Mouse (Mus musculus): ENCODE measurements around the gene Stab1. TPM values are rescaled to one million over a fixed set of nuclear protein-coding genes. Genes with fewer than 3 reads are reported as not detected.

Stab1 gene
- polyA plus RNA-seq, 1 experiment: 0.46 TPM

DNA sequence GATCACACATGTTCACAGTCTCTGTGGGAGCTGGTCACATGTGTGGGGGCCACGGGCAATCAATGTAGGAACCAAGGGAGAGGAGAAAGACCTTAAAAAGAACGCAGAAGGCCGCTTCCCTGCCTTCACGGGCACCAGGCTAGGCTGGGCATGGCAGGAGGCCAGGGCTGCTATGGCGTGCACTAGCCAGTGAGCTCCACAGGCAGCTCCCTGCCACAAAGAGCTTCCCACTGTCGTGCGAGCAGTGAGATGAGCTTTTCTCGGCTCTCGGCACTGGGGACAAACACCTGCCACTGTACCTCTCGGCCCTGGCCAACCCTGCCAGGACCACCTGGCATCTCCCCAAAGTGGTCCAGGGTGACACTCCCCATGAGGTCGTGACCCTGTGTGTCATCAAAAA is 2.9 kb upstream of the Stab1 start:
- no peak overlapping the region for H3ac ChIP-seq (ENCODE audit: control insufficient read depth, insufficient read length)
- H3K79me2 ChIP-seq (ENCODE audit: control insufficient read depth, insufficient read depth): no peaks in the 10 kb centered on the region
- no peak overlapping the region for H3K4me3 ChIP-seq
- no peak overlapping the region for H3K4me2 ChIP-seq (ENCODE audit: low read depth)
- TF ChIP-seq POLR2A (IDR thresholded peaks at IDR 0.05; ENCODE audit: insufficient read length, low read depth) (peak; percentile 25), TCF12 (IDR thresholded peaks at IDR 0.05; ENCODE audit: insufficient read depth, poor library complexity, severe bottlenecking) (no peak)
- no peaks in the 10 kb centered on the region for H3K27me3 ChIP-seq (ENCODE audit: control insufficient read depth, insufficient read depth, insufficient read length)
- H3K36me3 ChIP-seq (ENCODE audit: control insufficient read depth, insufficient read depth): peaks cover 48% of the 10 kb centered on the region

DNA sequence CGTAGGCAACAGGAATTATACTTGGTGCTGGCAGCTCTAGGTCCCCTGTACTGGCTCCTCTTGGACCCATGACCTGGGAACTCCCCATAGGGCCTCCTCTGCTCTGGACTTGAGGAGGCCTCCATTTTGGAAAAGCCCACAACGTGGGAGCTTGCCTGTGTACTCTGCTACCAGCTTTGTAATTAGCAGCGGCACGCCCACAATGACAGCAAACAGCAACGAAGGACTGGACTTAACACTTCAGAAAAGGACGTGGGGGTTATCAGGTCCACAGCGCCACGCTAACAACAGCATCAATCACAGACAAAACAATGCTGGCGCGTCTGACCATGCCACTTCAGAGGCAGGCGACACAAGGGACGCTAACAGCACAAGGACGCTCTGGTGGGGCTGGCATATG is 2.5 kb upstream of the Stab1 start:
- no peak overlapping the region for H3K4me2 ChIP-seq (ENCODE audit: low read depth)
- H3K36me3 ChIP-seq (ENCODE audit: control insufficient read depth, insufficient read depth): peaks cover 48% of the 10 kb centered on the region
- H3K4me3 ChIP-seq: no peak overlapping the region
- no peaks in the 10 kb centered on the region for H3K27me3 ChIP-seq (ENCODE audit: control insufficient read depth, insufficient read depth, insufficient read length)
- no peaks in the 10 kb centered on the region for H3K79me2 ChIP-seq (ENCODE audit: control insufficient read depth, insufficient read depth)
- H3ac ChIP-seq (ENCODE audit: control insufficient read depth, insufficient read length): no peak overlapping the region
- no peak for TF ChIP-seq TCF12 (IDR thresholded peaks at IDR 0.05; ENCODE audit: insufficient read depth, poor library complexity, severe bottlenecking)
- TF ChIP-seq POLR2AphosphoS2 (IDR thresholded peaks at IDR 0.05; ENCODE audit: insufficient read length, low read depth): no peak
- TF ChIP-seq MYOG (IDR thresholded peaks at IDR 0.05; ENCODE audit: control insufficient read depth in 1 of 3, insufficient read depth in 1 of 3, insufficient read length in 2 of 3, low read depth in 2 of 3): no peak
- no peak for TF ChIP-seq TCF3 (IDR thresholded peaks at IDR 0.05; ENCODE audit: insufficient read length, low read depth)
- no peak for TF ChIP-seq POLR2A (IDR thresholded peaks at IDR 0.05; ENCODE audit: insufficient read length, low read depth)
- no peak for TF ChIP-seq SRF (IDR thresholded peaks at IDR 0.05; ENCODE audit: control insufficient read depth, insufficient read length, low read depth)
- no peak for TF ChIP-seq REST (IDR thresholded peaks at IDR 0.05; ENCODE audit: insufficient read depth, insufficient read length)
- no peak for TF ChIP-seq MYOD1 (IDR thresholded peaks at IDR 0.05; ENCODE audit: control insufficient read depth in 1 of 3, insufficient read length in 2 of 3, low read depth in 2 of 3)
- no peak for TF ChIP-seq MAX (IDR thresholded peaks at IDR 0.05; ENCODE audit: low read depth)
- no peak for TF ChIP-seq E2F4 (IDR thresholded peaks at IDR 0.05; ENCODE audit: insufficient read depth)
- TF ChIP-seq CEBPB (IDR thresholded peaks at IDR 0.05; ENCODE audit: insufficient read depth, poor library complexity, severe bottlenecking): no peak
- no peak for TF ChIP-seq USF1 (IDR thresholded peaks at IDR 0.05; ENCODE audit: low read depth)

DNA sequence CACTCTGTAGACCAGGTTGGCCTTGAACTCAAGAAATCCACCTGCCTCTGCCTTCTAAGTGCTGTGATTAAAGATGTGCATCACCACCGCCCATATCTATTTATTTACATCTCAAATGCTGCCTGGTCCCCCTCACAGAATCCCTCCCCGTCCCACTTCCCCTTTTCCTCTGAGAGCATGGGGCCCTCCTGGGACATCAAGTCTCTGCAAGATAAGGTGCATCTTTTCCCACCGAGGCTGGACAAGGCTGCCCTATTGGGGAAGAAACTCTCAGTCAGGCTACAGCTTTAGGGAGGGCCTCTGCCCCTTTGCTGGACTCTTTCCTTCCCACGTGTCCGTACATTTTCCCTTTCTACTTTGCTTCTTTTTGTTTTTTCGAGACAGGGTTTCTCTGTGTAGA is 1.1 kb upstream of the Stab1 start:
- Histone ChIP-seq H3K36me3 (ENCODE audit: control insufficient read depth, insufficient read depth) (peaks cover 38% of the 10 kb centered on the region), H3ac (ENCODE audit: control insufficient read depth, insufficient read length) (no peak overlapping the region), H3K4me2 (ENCODE audit: low read depth) (no peak overlapping the region), H3K79me2 (ENCODE audit: control insufficient read depth, insufficient read depth) (no peaks in the 10 kb centered on the region), H3K27me3 (ENCODE audit: control insufficient read depth, insufficient read depth, insufficient read length) (no peaks in the 10 kb centered on the region), H3K4me3 (no peak overlapping the region)
- peak; percentile 55 for TF ChIP-seq POLR2AphosphoS2 (IDR thresholded peaks at IDR 0.05; ENCODE audit: insufficient read length, low read depth)
- TF ChIP-seq MYOG (IDR thresholded peaks at IDR 0.05; ENCODE audit: control insufficient read depth in 1 of 3, insufficient read depth in 1 of 3, insufficient read length in 2 of 3, low read depth in 2 of 3): no peak

DNA sequence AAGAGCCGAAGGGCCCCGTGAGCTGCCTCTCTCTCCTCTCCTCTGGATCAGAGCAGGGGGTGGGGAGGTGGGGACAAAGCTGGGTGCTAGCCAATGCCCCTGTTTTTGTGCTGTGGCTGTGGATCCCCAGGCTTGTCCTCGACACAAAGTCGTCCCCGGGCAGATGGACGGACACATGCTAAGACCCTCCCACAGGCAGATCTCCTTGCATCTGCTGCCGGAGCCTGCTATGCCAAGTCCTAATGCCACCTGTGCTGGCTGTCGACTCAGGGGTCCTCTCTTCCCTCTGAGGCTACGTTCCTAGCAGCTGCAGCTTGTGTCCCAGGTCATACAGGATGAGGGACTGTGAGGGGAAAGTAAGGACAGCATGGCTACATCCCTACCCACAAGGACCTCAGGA is 1.6 kb downstream of the Stab1 start:
- Histone ChIP-seq H3K4me3 (no peak overlapping the region), H3K36me3 (ENCODE audit: control insufficient read depth, insufficient read depth) (peaks cover 14% of the 10 kb centered on the region), H3K4me2 (ENCODE audit: low read depth) (no peak overlapping the region), H3ac (ENCODE audit: control insufficient read depth, insufficient read length) (no peak overlapping the region), H3K27me3 (ENCODE audit: control insufficient read depth, insufficient read depth, insufficient read length) (no peaks in the 10 kb centered on the region), H3K79me2 (ENCODE audit: control insufficient read depth, insufficient read depth) (no peaks in the 10 kb centered on the region)
- TF ChIP-seq REST (IDR thresholded peaks at IDR 0.05; ENCODE audit: insufficient read depth, insufficient read length) (no peak), MYOD1 (IDR thresholded peaks at IDR 0.05; ENCODE audit: control insufficient read depth in 1 of 3, insufficient read length in 2 of 3, low read depth in 2 of 3) (peak in 2 of 3 experiments; percentile 28), MAX (IDR thresholded peaks at IDR 0.05; ENCODE audit: low read depth) (no peak), E2F4 (IDR thresholded peaks at IDR 0.05; ENCODE audit: insufficient read depth) (no peak), SRF (IDR thresholded peaks at IDR 0.05; ENCODE audit: control insufficient read depth, insufficient read length, low read depth) (no peak), POLR2A (IDR thresholded peaks at IDR 0.05; ENCODE audit: insufficient read length, low read depth) (no peak), USF1 (IDR thresholded peaks at IDR 0.05; ENCODE audit: low read depth) (no peak), MYOG (IDR thresholded peaks at IDR 0.05; ENCODE audit: control insufficient read depth in 1 of 3, insufficient read depth in 1 of 3, insufficient read length in 2 of 3, low read depth in 2 of 3) (peak in 2 of 3 experiments; percentile 8 to 33)

DNA sequence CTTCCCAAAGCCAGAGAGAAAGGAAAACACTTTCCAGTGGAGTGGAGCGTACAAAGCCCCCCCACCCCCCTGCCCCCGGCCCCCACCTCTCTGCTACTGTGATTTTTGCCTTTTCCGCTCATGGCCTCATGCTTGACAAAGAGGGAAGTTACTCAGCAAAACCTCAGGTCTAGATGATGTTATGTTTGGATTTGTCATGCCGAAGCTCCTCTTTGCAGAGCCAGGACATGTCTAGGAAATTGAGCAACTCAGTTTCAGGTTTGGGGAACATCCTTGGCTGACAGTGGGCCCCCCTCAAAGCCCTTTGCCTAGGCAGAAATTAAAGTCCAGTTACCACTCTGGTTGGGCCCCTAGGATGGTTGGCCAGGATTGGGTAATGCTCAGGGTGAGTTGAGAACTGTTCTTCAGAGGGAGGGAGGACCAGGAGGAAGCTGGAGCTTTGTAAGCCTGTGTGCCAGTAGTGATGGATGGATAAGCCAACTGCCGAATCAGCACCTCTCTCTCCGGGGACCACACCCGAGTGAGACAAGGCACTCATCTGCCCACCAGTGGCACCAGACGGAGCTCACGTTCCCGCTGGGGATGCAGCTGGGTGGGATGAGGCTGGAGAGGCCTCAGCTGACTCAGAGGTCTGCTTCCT is 2.3 kb downstream of the Stab1 start:
- TF ChIP-seq REST (IDR thresholded peaks at IDR 0.05; ENCODE audit: insufficient read depth, insufficient read length) (no peak), MAX (IDR thresholded peaks at IDR 0.05; ENCODE audit: low read depth) (no peak), POLR2A (IDR thresholded peaks at IDR 0.05; ENCODE audit: insufficient read length, low read depth) (no peak), TCF3 (IDR thresholded peaks at IDR 0.05; ENCODE audit: insufficient read length, low read depth) (no peak), MYOD1 (IDR thresholded peaks at IDR 0.05; ENCODE audit: control insufficient read depth in 1 of 3, insufficient read length in 2 of 3, low read depth in 2 of 3) (no peak), POLR2AphosphoS2 (IDR thresholded peaks at IDR 0.05; ENCODE audit: insufficient read length, low read depth) (no peak), USF1 (IDR thresholded peaks at IDR 0.05; ENCODE audit: low read depth) (no peak), CEBPB (IDR thresholded peaks at IDR 0.05; ENCODE audit: insufficient read depth, poor library complexity, severe bottlenecking) (no peak)
- no peaks in the 10 kb centered on the region for H3K27me3 ChIP-seq (ENCODE audit: control insufficient read depth, insufficient read depth, insufficient read length)
- H3K4me3 ChIP-seq: no peak overlapping the region
- H3K4me2 ChIP-seq (ENCODE audit: low read depth): peak overlapping the region; percentile 10
- no peaks in the 10 kb centered on the region for H3K79me2 ChIP-seq (ENCODE audit: control insufficient read depth, insufficient read depth)
- H3K36me3 ChIP-seq (ENCODE audit: control insufficient read depth, insufficient read depth): peaks cover 11% of the 10 kb centered on the region
- no peak overlapping the region for H3ac ChIP-seq (ENCODE audit: control insufficient read depth, insufficient read length)

All from myocyte (in vitro differentiated cells).